Mouse (Mus musculus) embryonic facial prominence, embryonic 12.5 days (tissue): ENCODE data around the gene Bcas3. TPM values are rescaled to one million over a fixed set of nuclear protein-coding genes. Genes with fewer than 3 reads are reported as not detected.

Source experiments
- ATAC-seq: fragments of 200-750 bp; cut with Nextera tagmentation; 2 replicates; pipeline ENCODE4 v1.8.0; 2017; ENCODE audit not compliant: insufficient number of reproducible peaks, insufficient read depth, low FRiP score, low TSS enrichment
- H3K27ac ChIP-seq: fragments of 300-500 bp; sonication (generic); 2 replicates; pipeline ENCODE4 v1.5.1; 2016; ENCODE audit warnings: mild to moderate bottlenecking
- H3K27me3 ChIP-seq: fragments of 300-500 bp; sonication (generic); 2 replicates; pipeline ENCODE4 v1.6.1; 2016; ENCODE audit warnings: mild to moderate bottlenecking, moderate library complexity
- H3K36me3 ChIP-seq: fragments of 300-500 bp; sonication (generic); 2 replicates; pipeline ENCODE4 v1.6.1; 2016; ENCODE audit warnings: mild to moderate bottlenecking
- H3K4me1 ChIP-seq: fragments of 300-500 bp; sonication (generic); 2 replicates; pipeline ENCODE4 v1.6.1; 2016
- H3K4me2 ChIP-seq: fragments of 300-500 bp; sonication (generic); replicated peaks from 2 replicates; pipeline ENCODE4 v1.6.1; 2016; ENCODE audit warnings: mild to moderate bottlenecking, moderate library complexity
- H3K4me3 ChIP-seq: fragments of 300-500 bp; sonication (generic); 2 replicates; pipeline ENCODE4 v1.5.1; 2016; ENCODE audit warnings: mild to moderate bottlenecking
- H3K9ac ChIP-seq: fragments of 300-500 bp; sonication (generic); 2 replicates; pipeline ENCODE4 v1.6.1; 2016; ENCODE audit warnings: mild to moderate bottlenecking, moderate library complexity
- H3K9me3 ChIP-seq: fragments of 300-500 bp; sonication (generic); 2 replicates; pipeline ENCODE4 v1.6.1; 2016; ENCODE audit warnings: mild to moderate bottlenecking, moderate library complexity
- WGBS: fragments of 180-500 bp; shearing (Covaris S2); methylation state at CpG from one replicate; pipeline ENCODE4 v1.1.7; 2016; 5-methylcytosine and 5-hydroxymethylcytosine counted together
- polyA plus RNA-seq: library from polyadenylated mRNA; unstranded; fragments of >200 nt; fragmentation: Nextera tagmentation; extraction: Ambion mirVana; gene quantifications from 2 replicates; pipeline ENCODE4 v1.2.1, GENCODE M21; 2016

The Bcas3 gene
- polyA plus RNA-seq, 1 experiment from 2014 or later = 28.7 TPM

DNA sequence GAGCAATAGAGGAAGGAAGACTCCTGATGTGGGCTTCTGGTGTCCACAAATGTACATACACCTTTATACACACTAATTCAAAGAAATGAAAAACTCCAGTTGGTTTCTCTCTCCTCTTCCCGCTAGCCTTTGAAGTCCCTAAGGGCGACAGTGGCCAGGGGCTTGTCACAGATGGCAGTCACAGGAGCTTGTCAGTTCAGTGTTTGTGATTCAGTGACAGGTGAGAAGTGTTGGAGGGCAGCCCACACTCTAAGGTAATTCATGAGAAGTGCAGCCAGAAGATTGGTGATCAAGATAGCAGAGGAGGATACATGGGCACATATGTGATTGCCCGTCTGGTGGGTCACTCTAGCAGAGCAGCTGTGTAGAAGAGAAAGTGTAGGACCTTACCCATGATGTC lies 196.7 kb downstream of the Bcas3 start:
- WGBS = 73% methylated on average over 3 of the region's 3 CpGs
- no peaks in the 10 kb centered on the region for H3K9me3 ChIP-seq
- no peak for ATAC-seq
- no peak overlapping the region for H3K4me3 ChIP-seq
- no peak overlapping the region for H3K4me2 ChIP-seq
- H3K4me1 ChIP-seq = no peaks in the 10 kb centered on the region
- no peak overlapping the region for H3K27ac ChIP-seq
- H3K36me3 ChIP-seq = no peaks in the 10 kb centered on the region
- no peak overlapping the region for H3K9ac ChIP-seq
- no peaks in the 10 kb centered on the region for H3K27me3 ChIP-seq

DNA sequence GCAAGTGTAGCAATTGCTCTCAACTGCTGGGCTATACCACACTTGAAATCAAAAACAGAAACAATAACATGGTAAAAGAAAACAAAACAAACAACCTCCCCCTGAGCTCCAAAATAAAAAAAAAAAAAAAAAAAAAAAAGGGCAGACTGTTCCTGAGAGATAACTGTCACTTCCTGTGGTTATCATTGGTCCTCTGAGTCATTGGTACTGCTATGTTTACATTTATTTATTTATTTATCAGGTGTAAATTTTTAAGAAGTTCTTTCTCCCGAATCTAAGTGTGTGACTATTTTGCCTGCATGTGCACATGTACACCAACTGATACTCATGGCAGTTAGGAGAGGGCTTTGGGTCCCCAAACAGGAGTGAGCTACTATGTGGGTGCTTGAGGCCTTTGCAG lies 202.1 kb downstream of the Bcas3 start:
- H3K4me2 ChIP-seq = no peak overlapping the region
- H3K9me3 ChIP-seq = no peaks in the 10 kb centered on the region
- no peaks in the 10 kb centered on the region for H3K27me3 ChIP-seq
- no peak for ATAC-seq
- H3K36me3 ChIP-seq = peaks cover 2% of the 10 kb centered on the region; the same call in 1 of the 2 replicates
- peaks cover 5% of the 10 kb centered on the region; the same call in 1 of the 2 replicates for H3K4me1 ChIP-seq
- WGBS = 51% methylated on average over 1 of the region's 1 CpGs
- no peak overlapping the region for H3K27ac ChIP-seq
- no peak overlapping the region for H3K9ac ChIP-seq
- no peak overlapping the region for H3K4me3 ChIP-seq

GRCm38 (mm10) chr11:85555721-85556120 lies 202.8 kb downstream of the Bcas3 start:
- Histone ChIP-seq H3K9ac (no peak overlapping the region), H3K4me3 (no peak overlapping the region), H3K27me3 (no peaks in the 10 kb centered on the region), H3K27ac (no peak overlapping the region), H3K36me3 (peaks cover 2% of the 10 kb centered on the region; the same call in 1 of the 2 replicates), H3K4me1 (peaks cover 5% of the 10 kb centered on the region; the same call in 1 of the 2 replicates), H3K9me3 (no peaks in the 10 kb centered on the region), H3K4me2 (no peak overlapping the region)
- WGBS = 67% methylated on average over 2 of the region's 2 CpGs
- no peak for ATAC-seq

GRCm38 (mm10) chr11:85565068-85565467 lies 212.1 kb downstream of the Bcas3 start:
- H3K27ac ChIP-seq = no peak overlapping the region
- H3K4me2 ChIP-seq = no peak overlapping the region
- 84% methylated on average over 2 of the region's 2 CpGs for WGBS
- no peaks in the 10 kb centered on the region for H3K4me1 ChIP-seq
- no peak overlapping the region for H3K9ac ChIP-seq
- no peak for ATAC-seq
- no peaks in the 10 kb centered on the region for H3K9me3 ChIP-seq
- no peaks in the 10 kb centered on the region for H3K36me3 ChIP-seq
- H3K4me3 ChIP-seq = no peak overlapping the region
- no peaks in the 10 kb centered on the region for H3K27me3 ChIP-seq

GRCm38 (mm10) chr11:85571040-85571439 lies 218.1 kb downstream of the Bcas3 start:
- Histone ChIP-seq H3K4me2 (no peak overlapping the region), H3K4me3 (no peak overlapping the region), H3K27me3 (no peaks in the 10 kb centered on the region), H3K9ac (no peak overlapping the region), H3K9me3 (no peaks in the 10 kb centered on the region), H3K27ac (no peak overlapping the region), H3K36me3 (no peaks in the 10 kb centered on the region), H3K4me1 (peaks cover 10% of the 10 kb centered on the region; the same call in 1 of the 2 replicates)
- ATAC-seq = no peak
- 76% methylated on average over 3 of the region's 3 CpGs for WGBS

GRCm38 (mm10) chr11:85571936-85572335 lies 219.0 kb downstream of the Bcas3 start:
- no peaks in the 10 kb centered on the region for H3K27me3 ChIP-seq
- ATAC-seq = no peak
- no peak overlapping the region for H3K4me3 ChIP-seq
- H3K4me2 ChIP-seq = no peak overlapping the region
- peaks cover 10% of the 10 kb centered on the region; the same call in 1 of the 2 replicates for H3K4me1 ChIP-seq
- no peak overlapping the region for H3K9ac ChIP-seq
- 47% methylated on average over 5 of the region's 5 CpGs for WGBS
- no peaks in the 10 kb centered on the region for H3K9me3 ChIP-seq
- H3K27ac ChIP-seq = peak overlapping the region; percentile 24; the same call in 1 of the 2 replicates
- H3K36me3 ChIP-seq = no peaks in the 10 kb centered on the region

- Histone ChIP-seq H3K27ac (0 out of 2 replicates have a peak overlapping the region, but pooled peaks have one; percentile 24), H3K9ac (no peak overlapping the region), H3K4me1 (peaks cover 13% of the 10 kb centered on the region), H3K9me3 (no peaks in the 10 kb centered on the region), H3K36me3 (no peaks in the 10 kb centered on the region), H3K4me2 (no peak overlapping the region), H3K4me3 (no peak overlapping the region), H3K27me3 (no peaks in the 10 kb centered on the region)
- no peak for ATAC-seq
- 86% methylated on average over 3 of the region's 3 CpGs for WGBS
Measured at GRCm38 (mm10) chr11:85572590-85572989, 219.6 kb downstream of the Bcas3 start.

GRCm38 (mm10) chr11:85574496-85574895 lies 221.5 kb downstream of the Bcas3 start:
- no peak overlapping the region for H3K9ac ChIP-seq
- H3K4me1 ChIP-seq = peaks cover 20% of the 10 kb centered on the region
- ATAC-seq = no peak
- no peaks in the 10 kb centered on the region for H3K36me3 ChIP-seq
- H3K27me3 ChIP-seq = no peaks in the 10 kb centered on the region
- no peak overlapping the region for H3K27ac ChIP-seq
- no peak overlapping the region for H3K4me3 ChIP-seq
- H3K9me3 ChIP-seq = no peaks in the 10 kb centered on the region
- WGBS = 11% methylated on average over 4 of the region's 4 CpGs
- H3K4me2 ChIP-seq = no peak overlapping the region

DNA sequence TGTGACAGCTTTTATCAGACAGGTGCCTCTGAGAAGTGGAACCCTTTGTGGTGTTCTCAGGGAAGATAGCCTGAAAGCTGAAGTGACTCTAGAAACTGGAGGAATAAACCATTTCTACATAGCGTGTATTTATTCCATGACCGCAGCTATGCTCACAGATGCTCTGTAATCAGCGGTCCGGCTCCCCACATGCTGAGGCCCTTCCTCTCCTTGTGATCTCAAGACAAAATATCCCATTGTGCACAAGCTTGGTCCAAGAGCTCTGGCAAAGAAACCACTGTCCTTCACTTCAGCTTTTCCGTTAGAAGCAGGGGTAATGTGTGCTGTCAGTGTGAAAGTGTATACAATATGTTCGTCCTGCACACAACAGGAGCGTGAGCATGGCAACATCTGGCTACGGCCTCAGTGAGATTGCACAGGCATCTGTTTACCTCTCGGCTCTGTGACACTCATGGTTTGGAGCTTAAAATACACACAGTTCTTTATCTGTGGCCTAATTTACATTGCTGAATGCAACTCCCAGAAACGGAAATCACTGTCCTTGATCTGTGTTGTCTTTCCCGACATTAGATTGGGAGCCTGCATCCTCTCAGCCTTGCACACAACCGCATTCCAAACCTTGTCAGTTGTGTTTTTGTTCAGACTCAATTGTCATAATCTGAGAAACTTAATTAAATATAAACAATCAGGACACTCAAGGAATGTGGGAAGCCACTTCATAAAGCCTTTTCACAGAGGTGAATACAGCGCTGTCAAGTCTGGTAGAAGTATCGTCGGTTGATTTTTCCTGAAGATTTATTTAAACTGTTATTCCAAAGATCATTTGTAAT lies 225.1 kb downstream of the Bcas3 start:
- Histone ChIP-seq H3K4me1 (peaks cover 10% of the 10 kb centered on the region), H3K9me3 (no peaks in the 10 kb centered on the region), H3K36me3 (no peaks in the 10 kb centered on the region), H3K9ac (no peak overlapping the region), H3K27ac (0 out of 2 replicates have a peak overlapping the region, but pooled peaks have one; percentile 41), H3K27me3 (no peaks in the 10 kb centered on the region), H3K4me2 (no peak overlapping the region), H3K4me3 (no peak overlapping the region)
- ATAC-seq = no peak
- WGBS = 40% methylated on average over 15 of the region's 15 CpGs

DNA sequence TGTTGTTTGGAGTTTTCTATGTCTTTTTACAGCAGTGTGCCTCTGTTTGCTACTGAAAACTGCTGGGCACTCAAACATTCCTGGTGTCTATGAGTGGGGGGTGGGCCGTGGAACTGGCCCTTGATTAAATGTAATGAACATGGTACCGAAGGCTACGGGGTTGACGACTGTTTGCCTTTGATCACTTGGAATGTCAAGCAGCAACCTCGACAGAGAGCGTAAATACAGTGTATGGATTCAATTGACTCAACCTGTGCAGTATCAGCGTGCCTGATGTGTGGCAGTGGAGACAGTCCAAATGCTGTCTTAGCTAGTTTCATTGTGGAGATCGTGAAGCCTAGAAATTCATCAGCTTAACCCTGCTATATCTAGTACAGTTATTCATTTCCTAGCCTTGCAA lies 231.1 kb downstream of the Bcas3 start:
- no peak overlapping the region for H3K4me2 ChIP-seq
- H3K4me1 ChIP-seq = 0 out of 2 replicates have a peak, but pooled peaks cover 9% of the 10 kb centered on the region
- H3K9ac ChIP-seq = no peak overlapping the region
- no peaks in the 10 kb centered on the region for H3K27me3 ChIP-seq
- 23% methylated on average over 8 of the region's 8 CpGs for WGBS
- no peak overlapping the region for H3K4me3 ChIP-seq
- H3K36me3 ChIP-seq = no peaks in the 10 kb centered on the region
- H3K9me3 ChIP-seq = no peaks in the 10 kb centered on the region
- ATAC-seq = no peak
- no peak overlapping the region for H3K27ac ChIP-seq

- H3K4me3 ChIP-seq = no peak overlapping the region
- no peaks in the 10 kb centered on the region for H3K9me3 ChIP-seq
- H3K36me3 ChIP-seq = no peaks in the 10 kb centered on the region
- WGBS = 76% methylated on average over 3 of the region's 3 CpGs
- H3K4me1 ChIP-seq = no peaks in the 10 kb centered on the region
- ATAC-seq = no peak
- H3K9ac ChIP-seq = no peak overlapping the region
- H3K27ac ChIP-seq = no peak overlapping the region
- H3K4me2 ChIP-seq = no peak overlapping the region
- no peaks in the 10 kb centered on the region for H3K27me3 ChIP-seq
Measured at GRCm38 (mm10) chr11:85593636-85594035, 240.7 kb downstream of the Bcas3 start.

- ATAC-seq = no peak
- H3K9ac ChIP-seq = no peak overlapping the region
- H3K27me3 ChIP-seq = no peaks in the 10 kb centered on the region
- no peak overlapping the region for H3K27ac ChIP-seq
- no peak overlapping the region for H3K4me2 ChIP-seq
- no peak overlapping the region for H3K4me3 ChIP-seq
- no peaks in the 10 kb centered on the region for H3K36me3 ChIP-seq
- no peaks in the 10 kb centered on the region for H3K4me1 ChIP-seq
- H3K9me3 ChIP-seq = no peaks in the 10 kb centered on the region
Measured at GRCm38 (mm10) chr11:85599251-85599650, 246.3 kb downstream of the Bcas3 start.
